Mouse (Mus musculus) E14TG2a.4 (cell line): ENCODE data around the gene Ttc7b.

Experiments used
- CTCF ChIP-seq: conservative IDR thresholded peaks from 2 replicates; pipeline ENCODE4 v1.5.1; 2014; ENCODE audit warnings: low read length
- NANOG ChIP-seq: IDR thresholded peaks from 2 replicates; pipeline ENCODE4 v1.6.1; 2014; ENCODE audit warnings: borderline replicate concordance, low read length, mixed read lengths
- POU5F1 ChIP-seq: IDR thresholded peaks from 2 replicates; pipeline ENCODE4 v1.6.1; 2014; ENCODE audit warnings: low read length, borderline replicate concordance

GRCm38 (mm10) chr12:100475489-100475888 is 45.1 kb downstream of the Ttc7b start:
- TF ChIP-seq CTCF, result no peak
- TF ChIP-seq POU5F1, result no peak
- TF ChIP-seq NANOG, result no peak
